Mouse (Mus musculus) activated CD4-positive, CD25-positive, alpha-beta regulatory T cell, adult 4 months (primary cell): ENCODE measurements around the gene Pcdh19. TPM values are rescaled to one million over a fixed set of nuclear protein-coding genes. Genes with fewer than 3 reads are reported as not detected.

Experiments
- ATAC-seq: one replicate; pipeline ENCODE4 v1.8.0; 2017
- polyA plus RNA-seq, 2 experiments: library from polyadenylated mRNA; unstranded; fragments of 100-300 nt; shearing (Covaris generic); gene quantifications; one replicate each; pipeline ENCODE4 v1.2.1; 2017

Pcdh19 gene
- polyA plus RNA-seq, 2 experiments from 2014 or later = not detected

GRCm38 (mm10) chrX:133657308-133658302 lies 31.2 kb downstream of the Pcdh19 start:
- ATAC-seq = no peak

GRCm38 (mm10) chrX:133655876-133656538 lies 32.8 kb downstream of the Pcdh19 start:
- no peak for ATAC-seq

DNA sequence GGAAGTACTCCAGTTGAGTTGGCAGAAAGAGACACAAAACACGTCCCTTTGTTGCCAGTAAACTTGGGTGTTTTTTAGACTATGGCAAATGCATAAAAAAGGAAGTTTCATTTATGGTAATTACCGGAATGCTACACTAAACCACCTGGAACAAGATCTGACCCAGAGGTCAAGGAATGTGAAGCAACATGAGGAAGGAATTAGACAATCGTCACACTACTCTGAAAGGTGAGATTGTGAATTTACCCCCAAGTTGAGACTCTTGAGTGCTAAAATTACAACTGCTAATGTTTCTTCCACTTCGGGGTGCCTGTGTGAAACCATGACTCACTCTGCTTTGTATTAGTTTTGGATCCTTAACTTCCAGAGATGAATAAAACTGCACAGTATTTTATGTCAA lies 33.6 kb downstream of the Pcdh19 start:
- no peak for ATAC-seq

DNA sequence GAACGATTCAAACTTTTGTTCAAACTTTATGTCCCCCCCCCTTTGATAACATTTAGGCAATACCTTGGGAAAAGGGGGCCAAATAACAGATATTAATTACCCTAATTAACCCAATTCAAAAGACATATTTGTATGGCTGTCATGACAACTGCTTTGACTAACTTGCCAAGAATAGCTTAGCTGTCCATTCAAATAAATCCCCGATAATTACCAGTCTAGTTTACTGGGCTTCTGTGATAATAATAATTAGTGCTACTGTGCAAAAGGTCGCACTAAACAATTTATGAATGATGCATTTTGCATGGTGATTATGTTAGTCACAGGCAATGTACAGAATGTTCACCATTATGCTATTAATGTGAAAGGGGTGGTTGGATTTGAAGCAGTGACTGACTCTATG lies 35.7 kb downstream of the Pcdh19 start:
- no peak for ATAC-seq

GRCm38 (mm10) chrX:133650379-133650778 lies 38.4 kb downstream of the Pcdh19 start:
- no peak for ATAC-seq

DNA sequence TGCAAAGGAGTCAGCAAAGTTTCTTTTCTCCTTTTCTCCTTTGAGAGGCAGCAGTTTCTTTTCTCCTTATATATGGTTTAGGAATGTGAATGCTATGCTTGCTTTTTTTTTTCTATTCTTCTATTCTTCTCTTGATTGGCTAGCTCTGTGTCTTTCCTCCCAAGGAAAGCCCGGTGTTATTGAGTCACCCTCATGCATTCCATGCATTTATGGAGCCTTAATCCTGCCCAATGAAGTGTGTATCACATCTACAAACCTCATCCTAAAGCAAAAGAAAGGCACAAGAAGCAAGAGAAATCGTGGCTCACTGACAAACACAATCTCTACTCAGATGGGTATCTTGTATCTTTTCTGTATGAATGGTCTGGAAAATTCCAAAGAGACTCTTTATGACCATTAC lies 41.0 kb downstream of the Pcdh19 start:
- no peak for ATAC-seq

GRCm38 (mm10) chrX:133639445-133639844 lies 49.3 kb downstream of the Pcdh19 start:
- no peak for ATAC-seq

- no peak for ATAC-seq
Measured at GRCm38 (mm10) chrX:133629538-133629937, 59.2 kb downstream of the Pcdh19 start.

DNA sequence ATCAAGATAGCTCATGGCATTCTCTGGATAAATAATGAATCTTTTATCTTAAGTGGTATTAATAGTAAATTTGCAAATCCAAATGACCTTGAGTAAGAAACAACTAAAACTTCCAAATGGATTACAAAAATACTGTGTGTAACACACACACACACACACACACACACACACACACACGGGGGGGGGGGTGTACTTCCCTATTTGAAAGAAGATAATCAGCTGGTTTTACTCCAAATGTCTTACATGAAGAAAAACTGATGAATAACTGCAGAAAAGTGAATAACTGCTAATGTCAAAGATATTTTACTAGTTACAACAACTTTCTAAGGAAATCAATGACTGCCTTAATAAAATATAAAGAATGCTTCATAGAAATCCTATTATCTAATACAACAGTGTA lies 70.6 kb downstream of the Pcdh19 start:
- ATAC-seq = no peak

GRCm38 (mm10) chrX:133605828-133606227 lies 83.0 kb downstream of the Pcdh19 start:
- no peak for ATAC-seq

GRCm38 (mm10) chrX:133604272-133604671 lies 84.5 kb downstream of the Pcdh19 start:
- no peak for ATAC-seq

- no peak for ATAC-seq
Measured at GRCm38 (mm10) chrX:133602068-133602467, 86.7 kb downstream of the Pcdh19 start.

GRCm38 (mm10) chrX:133601658-133602057 lies 87.1 kb downstream of the Pcdh19 start:
- no peak for ATAC-seq

GRCm38 (mm10) chrX:133601195-133601594 lies 87.6 kb downstream of the Pcdh19 start:
- ATAC-seq = no peak

DNA sequence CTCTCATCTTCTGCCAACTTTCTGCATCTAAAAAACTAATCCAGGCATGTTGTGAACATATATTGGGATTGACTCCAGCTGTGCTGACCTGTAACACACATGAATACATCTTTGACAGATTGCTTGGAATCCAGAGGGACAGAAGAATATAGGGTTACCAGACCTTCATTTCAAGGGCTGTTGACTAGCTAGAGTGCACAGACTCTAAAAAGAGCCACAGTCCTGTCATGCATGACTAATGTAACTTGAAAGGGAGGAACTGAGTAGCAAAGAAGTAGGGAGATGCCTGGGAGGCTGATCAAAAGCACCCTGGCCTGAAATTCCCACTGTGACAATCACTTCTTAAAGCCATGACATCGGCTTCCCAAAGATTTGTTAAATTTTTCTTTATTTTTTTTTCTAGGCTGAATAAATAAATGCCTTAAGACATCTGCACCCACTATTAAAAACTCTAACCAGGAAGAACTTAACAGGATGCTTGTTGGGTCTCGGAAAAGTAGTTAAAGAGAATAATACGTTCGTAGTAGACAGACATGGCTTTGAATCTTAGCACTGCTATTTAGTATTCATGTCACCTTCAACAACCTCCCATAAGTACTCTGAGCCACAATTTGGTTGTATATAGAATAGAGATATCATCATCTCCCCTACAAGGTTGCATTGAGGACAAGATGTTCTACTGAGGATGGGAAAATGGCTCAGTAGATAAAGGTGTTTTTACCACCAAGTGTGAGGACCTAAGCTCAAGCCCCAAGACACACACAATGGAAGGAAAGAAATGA lies 113.0 kb downstream of the Pcdh19 start:
- ATAC-seq = no peak

GRCm38 (mm10) chrX:133565355-133565754 lies 123.4 kb downstream of the Pcdh19 start:
- no peak for ATAC-seq

Other genes with a start within 250 kb of the Pcdh19 start
- gene Tnmd, start 162.0 kb upstream of the Pcdh19 start, polyA plus RNA-seq = not detected
- gene Tspan6, start 209.4 kb upstream of the Pcdh19 start, polyA plus RNA-seq = 1 to 10 TPM; 2.1 to 3.5 TPM
- not detected for gene Srpx2, start 219.4 kb upstream of the Pcdh19 start, polyA plus RNA-seq